Mouse (Mus musculus): ENCODE results near the gene Rbp4. TPM values are rescaled to one million over a fixed set of nuclear protein-coding genes. Genes with fewer than 3 reads are reported as not detected.

Rbp4 gene
- total RNA-seq, 2 experiments from 2014 or later = 1.2 to 5.1 TPM

DNA sequence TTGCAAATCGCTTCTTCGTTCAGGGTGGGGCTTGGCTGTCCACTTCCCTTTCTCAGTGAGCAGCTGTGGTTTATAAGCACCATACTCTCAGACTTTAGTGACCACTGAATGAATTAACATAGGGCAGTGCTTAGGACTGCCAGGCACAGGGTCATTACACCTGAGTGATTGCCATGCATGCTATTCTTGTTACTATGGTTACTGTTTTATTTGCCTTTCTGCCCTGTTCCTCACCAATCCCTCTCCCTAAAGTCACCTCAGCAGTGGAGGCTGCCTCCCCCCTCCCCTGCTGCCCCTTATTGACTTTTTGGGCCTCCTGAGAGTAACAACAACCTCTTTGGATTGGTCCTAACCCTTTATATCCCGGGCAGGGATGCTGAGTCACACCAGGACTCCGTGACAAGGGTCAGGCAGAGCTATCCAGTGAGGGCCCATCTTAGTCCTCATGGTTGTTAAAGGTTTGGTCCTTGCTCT, 33.5 kb downstream of the Rbp4 start:
- DNase-seq (ENCODE audit: low spot score) = no peak

DNA sequence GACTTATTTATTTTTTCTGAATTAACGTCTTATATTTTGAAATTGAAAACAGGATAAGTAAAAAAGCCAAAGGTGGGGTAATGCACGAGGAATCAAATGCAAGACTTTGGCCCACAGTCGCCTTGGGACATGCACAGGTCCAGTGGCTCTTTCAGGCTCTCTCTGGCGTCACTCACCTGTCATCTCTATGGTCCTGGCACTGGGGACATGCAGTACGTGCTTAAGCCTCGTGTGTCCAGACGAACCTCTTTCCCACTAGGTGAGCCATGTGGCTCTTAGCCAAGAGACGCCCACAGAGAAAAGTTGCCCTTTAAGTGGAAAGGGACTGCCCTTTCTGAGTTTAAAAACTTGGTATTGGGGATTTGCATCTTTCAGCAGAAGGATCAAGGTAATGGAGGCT, 35.7 kb downstream of the Rbp4 start:
- DNase-seq (ENCODE audit: low spot score) = no peak

DNA sequence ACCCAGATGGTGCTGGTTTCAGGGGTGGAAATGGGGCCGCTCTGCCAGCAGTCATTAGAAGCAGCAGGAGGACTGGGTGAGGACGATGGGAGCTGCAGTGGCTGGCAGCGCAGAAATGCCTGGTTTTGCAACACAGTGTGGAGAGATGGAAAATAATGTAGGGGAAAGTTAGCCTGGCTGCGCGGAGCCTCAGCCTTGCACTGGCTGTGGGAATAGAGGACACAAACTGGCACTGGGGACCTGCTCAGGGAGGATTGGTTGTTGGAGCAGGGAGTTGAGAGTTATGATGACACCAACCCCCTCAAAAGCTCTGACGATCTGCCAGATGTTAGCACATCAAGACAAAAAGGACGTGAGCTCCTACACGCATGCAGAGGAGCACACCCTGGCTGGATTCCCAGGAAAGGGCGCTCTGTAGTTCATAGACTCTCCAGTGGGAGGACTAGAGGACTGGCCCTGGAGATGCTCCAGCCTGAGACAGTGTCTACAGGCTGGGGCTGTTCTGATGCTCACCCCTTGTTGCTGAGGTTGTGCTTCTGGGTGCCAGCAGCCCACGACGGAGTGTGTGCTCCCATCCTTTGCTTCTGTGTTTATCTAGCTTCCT, 38.0 kb downstream of the Rbp4 start:
- peak; percentile 18 for DNase-seq (ENCODE audit: low spot score)

DNA sequence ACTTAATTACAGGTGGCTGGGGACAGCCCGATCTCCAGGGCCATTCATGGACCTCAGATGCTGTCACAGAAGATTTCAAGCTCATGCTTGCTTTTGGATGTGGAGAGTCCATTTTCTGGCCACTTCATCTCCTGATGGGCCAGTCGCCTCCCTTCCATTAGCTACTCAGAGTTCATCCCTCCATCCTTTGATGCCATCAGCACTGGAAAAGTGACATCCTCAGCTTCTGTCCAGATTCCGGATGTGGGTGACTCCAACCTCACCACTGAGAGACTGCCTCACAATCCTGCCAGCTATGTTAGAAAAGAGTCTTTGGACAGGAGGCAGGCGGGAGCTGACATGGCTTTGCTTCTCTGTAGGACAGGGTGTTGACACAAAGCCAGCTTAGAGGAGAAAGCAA, 39.2 kb downstream of the Rbp4 start:
- no peak for DNase-seq (ENCODE audit: low spot score)

DNA sequence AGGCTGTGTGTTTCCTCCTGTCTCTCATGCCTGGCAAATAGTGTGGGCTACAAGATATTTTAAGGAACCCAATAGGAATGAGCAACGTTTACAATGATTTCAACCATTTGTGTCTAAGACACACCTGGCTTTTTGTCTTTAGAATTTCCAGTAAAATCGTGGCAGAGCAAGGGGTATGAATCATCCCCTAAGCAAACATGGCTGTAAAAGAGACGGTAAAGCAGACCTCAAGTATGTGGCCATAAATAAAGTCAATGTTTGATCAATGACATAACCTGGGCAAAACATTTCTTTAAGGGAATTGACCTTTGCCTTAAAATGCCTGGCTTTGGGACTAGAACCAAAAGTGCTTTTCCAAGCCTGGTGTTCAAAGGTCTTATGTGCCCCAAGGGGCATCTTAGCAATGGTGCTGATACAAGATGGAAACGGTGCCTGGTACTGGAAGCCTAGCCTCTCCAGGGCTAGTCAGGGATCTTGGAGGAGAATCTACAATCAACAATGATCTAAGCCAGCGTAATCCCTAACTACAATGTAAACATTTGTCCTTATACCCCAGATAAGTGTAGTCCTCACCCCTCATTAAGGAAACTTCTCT, 42.1 kb downstream of the Rbp4 start:
- DNase-seq (ENCODE audit: low spot score) = no peak

DNA sequence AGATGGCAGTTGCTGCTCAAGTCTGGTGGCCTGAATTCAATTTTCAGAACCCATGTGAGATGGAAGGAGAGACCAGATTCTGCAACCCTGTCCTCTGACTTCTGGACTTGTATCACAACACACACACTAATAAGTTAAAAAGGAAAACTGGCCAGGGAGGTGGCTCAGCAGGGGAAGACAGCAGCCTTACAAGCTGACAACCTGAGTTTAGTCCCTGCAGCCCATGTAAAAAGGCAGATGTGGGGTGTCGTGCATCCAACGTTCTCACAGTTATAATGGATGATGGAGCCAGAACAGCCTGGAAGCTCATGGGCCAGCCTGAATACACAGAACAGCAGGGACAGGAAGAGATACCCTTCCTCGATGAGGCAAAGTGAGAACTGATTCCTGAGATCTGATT, 43.7 kb downstream of the Rbp4 start:
- no peak for DNase-seq (ENCODE audit: low spot score)

DNA sequence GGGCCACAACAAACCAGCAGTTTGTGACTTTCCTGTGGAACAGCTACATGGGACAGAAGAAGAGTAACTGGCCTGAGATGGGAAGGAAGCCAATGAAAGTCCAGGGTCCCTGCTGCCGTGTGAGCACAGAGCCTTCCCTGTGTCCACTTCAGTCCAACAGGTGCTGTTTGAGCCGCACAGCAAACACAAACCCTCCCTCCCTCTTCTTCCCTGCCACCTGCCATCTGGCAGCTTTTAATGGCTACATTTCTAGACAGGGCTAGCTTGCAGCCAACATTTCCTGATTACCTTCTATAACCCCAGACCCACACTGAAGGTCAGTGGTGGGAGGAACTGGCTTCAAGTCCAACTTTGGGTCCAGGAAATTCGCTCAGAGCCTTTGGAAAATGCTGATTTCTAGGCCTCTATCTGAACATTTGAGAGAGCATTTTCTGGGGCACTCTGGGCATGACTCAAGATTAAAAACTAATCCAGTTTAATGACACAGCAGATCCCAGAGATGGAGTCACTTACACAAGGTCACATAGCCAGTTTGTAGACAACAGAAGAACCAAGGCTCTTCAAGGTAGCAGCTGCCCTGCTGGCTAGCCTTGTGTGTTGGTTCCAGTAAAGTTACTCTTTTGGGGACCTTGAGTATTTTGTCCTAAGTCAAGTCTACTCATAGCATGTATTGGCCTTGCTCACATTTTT, 47.1 kb downstream of the Rbp4 start:
- no peak for DNase-seq (ENCODE audit: low spot score)

DNA sequence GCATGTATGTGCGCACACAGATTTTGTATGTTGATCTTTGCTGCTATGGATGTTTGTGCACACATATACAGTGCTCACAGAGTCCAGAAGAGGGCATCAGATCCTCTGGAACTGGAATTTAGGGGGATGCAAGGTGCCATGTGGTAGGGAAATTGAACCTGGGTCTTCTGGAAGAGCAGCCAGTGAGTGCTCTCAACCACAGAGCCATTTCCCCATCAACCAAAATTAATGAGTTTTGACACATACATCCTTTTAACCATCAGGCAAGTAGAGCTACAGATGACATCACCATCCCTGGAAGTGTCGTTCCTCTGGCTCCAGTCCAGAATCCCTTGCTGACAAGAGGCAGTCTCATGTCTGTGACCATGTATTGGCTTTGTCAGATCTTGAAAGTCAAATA, 48.8 kb downstream of the Rbp4 start:
- DNase-seq (ENCODE audit: low spot score) = no peak

DNA sequence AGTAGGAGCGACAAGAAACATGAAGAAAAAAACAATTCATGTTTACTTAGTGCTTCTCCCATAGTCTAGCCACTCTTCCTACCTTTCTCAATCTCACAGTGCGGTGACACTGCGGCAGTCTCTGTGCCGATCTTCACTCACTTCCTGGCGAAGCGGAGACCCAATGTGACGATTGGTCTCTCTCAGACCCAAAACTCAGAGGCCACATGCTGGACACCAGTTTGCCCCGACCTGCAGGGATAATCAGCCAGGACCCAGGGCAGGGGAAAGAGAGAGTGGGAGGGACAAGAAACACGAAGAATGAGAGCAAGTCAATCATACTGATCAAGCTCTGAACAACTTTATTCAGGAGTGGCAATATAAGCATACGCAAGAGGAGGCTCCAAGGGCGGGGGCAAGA, 50.0 kb downstream of the Rbp4 start:
- DNase-seq (ENCODE audit: low spot score) = no peak

DNA sequence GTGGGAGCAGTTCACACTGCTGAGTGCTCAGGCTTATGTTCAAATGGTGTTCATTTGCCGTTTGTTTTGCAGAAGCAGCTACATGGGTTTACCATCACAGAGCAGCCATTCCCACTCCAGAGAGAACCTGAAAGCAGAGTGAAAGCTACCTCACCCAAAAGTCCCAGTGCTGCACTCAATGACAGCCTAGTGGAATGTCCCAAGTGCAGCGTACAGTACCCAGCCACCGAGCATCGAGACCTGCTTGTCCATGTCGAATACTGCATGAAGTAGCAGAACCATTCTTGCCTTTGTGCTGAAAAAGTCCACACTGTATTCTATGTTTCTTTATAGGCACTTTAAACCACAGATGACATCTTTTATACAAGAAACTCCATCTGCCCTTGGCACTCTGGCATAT, 51.9 kb downstream of the Rbp4 start:
- DNase-seq (ENCODE audit: low spot score) = no peak

Other genes with a start within 250 kb of the Rbp4 start
- gene Myof, start 81.7 kb downstream of the Rbp4 start, total RNA-seq (2021) = 1 to 10 TPM; 4.1 to 5.3 TPM
- not detected for gene Cep55, start 70.3 kb downstream of the Rbp4 start, total RNA-seq (2021)
- gene Ffar4, start 28.2 kb downstream of the Rbp4 start, total RNA-seq (2021) = not detected
- gene Pde6c, start 7.5 kb upstream of the Rbp4 start, total RNA-seq (2021) = not detected
- gene Fra10ac1, start 98.9 kb upstream of the Rbp4 start, total RNA-seq (2021) = 10 to 100 TPM; 11.6 to 12.1 TPM
- 1 to 10 TPM; 4.3 to 6.8 TPM for gene Lgi1, start 139.3 kb upstream of the Rbp4 start, total RNA-seq (2021)

All from gastrocnemius, adult 18-20 months (tissue).